Mouse (Mus musculus): ENCODE data around the gene Kif26b.

DNA sequence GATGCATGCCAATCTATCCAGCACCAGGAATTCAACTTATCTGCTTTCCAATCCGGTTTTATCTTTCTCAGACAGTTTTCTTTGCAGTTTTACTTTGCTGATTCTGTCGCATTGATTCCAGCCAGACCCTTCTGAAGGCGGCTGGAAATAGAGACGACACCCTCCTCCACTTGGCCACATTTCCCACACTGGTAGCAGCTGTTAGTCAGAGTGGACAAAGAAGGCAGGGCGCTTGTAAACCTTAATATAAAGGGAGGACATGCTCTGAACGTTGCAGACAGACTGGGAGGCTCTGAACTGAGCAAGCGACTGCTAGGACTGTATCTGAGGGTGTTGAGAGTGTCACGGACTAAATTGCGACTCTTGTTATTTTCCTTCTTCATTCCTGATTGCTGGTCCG, 11.3 kb downstream of the Kif26b start:
- no peak for TF ChIP-seq CTCF (IDR thresholded peaks at IDR 0.05; ENCODE audit: borderline replicate concordance, insufficient read depth, low read depth, low read length)
- TF ChIP-seq POLR2A (IDR thresholded peaks at IDR 0.05; ENCODE audit: borderline replicate concordance, insufficient read depth, low read length) = no peak

Data from cerebellum, adult 2 months (tissue).